Mouse (Mus musculus): ENCODE results near the gene Plcb2. TPM values are rescaled to one million over a fixed set of nuclear protein-coding genes. Genes with fewer than 3 reads are reported as not detected.
A peak's percentile ranks its signal among the peaks of the same experiment; 100 is the strongest.

Gene Plcb2
- polyA plus RNA-seq, 1 experiment, result 84.6 TPM

GRCm38 (mm10) chr2:118702883-118703761 lies 25.1 kb downstream of the Plcb2 start:
- Histone ChIP-seq H3K4me3 (replicated peaks; ENCODE audit: control insufficient read depth, low read depth, low read length) (peak overlapping the region; percentile 64), H3K4me1 (ENCODE audit: control insufficient read depth, insufficient read depth, low read length) (peaks cover 4% of the 10 kb centered on the region), H3K27ac (ENCODE audit: control insufficient read depth, insufficient read depth, low read depth, low read length, poor library complexity) (peak overlapping the region; percentile 3; the same call in 1 of the 2 replicates)
- peak; percentile 18; the same call in 1 of the 2 replicates for TF ChIP-seq POLR2A (IDR thresholded peaks at IDR 0.05; ENCODE audit: borderline replicate concordance, control insufficient read depth, low read depth, low read length)
- no peak; the same call in 1 of the 2 replicates for TF ChIP-seq CTCF (IDR thresholded peaks at IDR 0.05; ENCODE audit: control insufficient read depth, insufficient read depth, low read length)
- under 1% methylated on average over 93 of the region's 93 CpGs for WGBS

GRCm38 (mm10) chr2:118701971-118702882 lies 26.0 kb downstream of the Plcb2 start:
- peaks cover 4% of the 10 kb centered on the region for H3K4me1 ChIP-seq (ENCODE audit: control insufficient read depth, insufficient read depth, low read length)
- H3K27ac ChIP-seq (ENCODE audit: control insufficient read depth, insufficient read depth, low read depth, low read length, poor library complexity), result peak overlapping the region; percentile 3; the same call in 1 of the 2 replicates
- 29% methylated on average over 51 of the region's 51 CpGs for WGBS
- H3K4me3 ChIP-seq (replicated peaks; ENCODE audit: control insufficient read depth, low read depth, low read length), result peak overlapping the region; percentile 42
- TF ChIP-seq CTCF (IDR thresholded peaks at IDR 0.05; ENCODE audit: control insufficient read depth, insufficient read depth, low read length) (no peak), POLR2A (IDR thresholded peaks at IDR 0.05; ENCODE audit: borderline replicate concordance, control insufficient read depth, low read depth, low read length) (no peak)

- Histone ChIP-seq H3K27ac (ENCODE audit: control insufficient read depth, insufficient read depth, low read depth, low read length, poor library complexity) (no peak overlapping the region), H3K4me1 (ENCODE audit: control insufficient read depth, insufficient read depth, low read length) (peaks cover 4% of the 10 kb centered on the region), H3K4me3 (replicated peaks; ENCODE audit: control insufficient read depth, low read depth, low read length) (no peak overlapping the region)
- WGBS, result 28% methylated on average over 5 of the region's 5 CpGs
- no peak for TF ChIP-seq CTCF (IDR thresholded peaks at IDR 0.05; ENCODE audit: control insufficient read depth, insufficient read depth, low read length)
These were observed 27.1 kb downstream of the Plcb2 start for GRCm38 (mm10) chr2:118701161-118701560.

- WGBS, result 2% methylated on average over 32 of the region's 32 CpGs
- Histone ChIP-seq H3K4me1 (ENCODE audit: control insufficient read depth, insufficient read depth, low read length) (peaks cover 4% of the 10 kb centered on the region), H3K27ac (ENCODE audit: control insufficient read depth, insufficient read depth, low read depth, low read length, poor library complexity) (no peak overlapping the region), H3K4me3 (replicated peaks; ENCODE audit: control insufficient read depth, low read depth, low read length) (no peak overlapping the region)
- TF ChIP-seq POLR2A (IDR thresholded peaks at IDR 0.05; ENCODE audit: borderline replicate concordance, control insufficient read depth, low read depth, low read length) (no peak), CTCF (IDR thresholded peaks at IDR 0.05; ENCODE audit: control insufficient read depth, insufficient read depth, low read length) (peak; percentile 92)
These were observed 27.8 kb downstream of the Plcb2 start for GRCm38 (mm10) chr2:118700179-118701062.

- WGBS, result 54% methylated on average over 7 of the region's 7 CpGs
- H3K27ac ChIP-seq (ENCODE audit: control insufficient read depth, insufficient read depth, low read depth, low read length, poor library complexity), result no peak overlapping the region
- peaks cover 4% of the 10 kb centered on the region for H3K4me1 ChIP-seq (ENCODE audit: control insufficient read depth, insufficient read depth, low read length)
- TF ChIP-seq POLR2A (IDR thresholded peaks at IDR 0.05; ENCODE audit: borderline replicate concordance, control insufficient read depth, low read depth, low read length), result no peak
- no peak for TF ChIP-seq CTCF (IDR thresholded peaks at IDR 0.05; ENCODE audit: control insufficient read depth, insufficient read depth, low read length)
- no peak overlapping the region for H3K4me3 ChIP-seq (replicated peaks; ENCODE audit: control insufficient read depth, low read depth, low read length)
These were observed 30.3 kb downstream of the Plcb2 start for GRCm38 (mm10) chr2:118697955-118698354.

- peaks cover 2% of the 10 kb centered on the region for H3K4me1 ChIP-seq (ENCODE audit: control insufficient read depth, insufficient read depth, low read length)
- H3K27ac ChIP-seq (ENCODE audit: control insufficient read depth, insufficient read depth, low read depth, low read length, poor library complexity), result no peak overlapping the region
- TF ChIP-seq CTCF (IDR thresholded peaks at IDR 0.05; ENCODE audit: control insufficient read depth, insufficient read depth, low read length), result no peak
- 48% methylated on average over 5 of the region's 5 CpGs for WGBS
- H3K4me3 ChIP-seq (replicated peaks; ENCODE audit: control insufficient read depth, low read depth, low read length), result no peak overlapping the region
These were observed 30.8 kb downstream of the Plcb2 start for GRCm38 (mm10) chr2:118697311-118697877.

- Histone ChIP-seq H3K27ac (ENCODE audit: control insufficient read depth, insufficient read depth, low read depth, low read length, poor library complexity) (no peak overlapping the region), H3K4me1 (ENCODE audit: control insufficient read depth, insufficient read depth, low read length) (peaks cover 2% of the 10 kb centered on the region), H3K4me3 (replicated peaks; ENCODE audit: control insufficient read depth, low read depth, low read length) (no peak overlapping the region)
- TF ChIP-seq POLR2A (IDR thresholded peaks at IDR 0.05; ENCODE audit: borderline replicate concordance, control insufficient read depth, low read depth, low read length) (no peak), CTCF (IDR thresholded peaks at IDR 0.05; ENCODE audit: control insufficient read depth, insufficient read depth, low read length) (no peak)
- WGBS, result 32% methylated on average over 21 of the region's 21 CpGs
These were observed 31.6 kb downstream of the Plcb2 start for GRCm38 (mm10) chr2:118696451-118697308.

All from bone marrow, adult 2 months (tissue).